Mouse (Mus musculus): ENCODE results near the gene Olfr418. TPM values are rescaled to one million over a fixed set of nuclear protein-coding genes. Genes with fewer than 3 reads are reported as not detected.
"Not testable (repeated sequence)": the region's sequence is repeated elsewhere in the genome, so short reads cannot be mapped to it uniquely, and the experiment has no call there.

The Olfr418 gene
- total RNA-seq (2012; rRNA removed): not detected in 2 replicates

- Histone ChIP-seq H3K4me1 (ENCODE audit: control insufficient read depth in 2 of 2, insufficient read depth in 2 of 2, low read length in 2 of 2, poor library complexity in 1 of 2) (no peaks in the 10 kb centered on the region), H3K4me3 (ENCODE audit: insufficient read depth in 1 of 2, low read depth in 1 of 2, low read length in 2 of 2, poor library complexity in 1 of 2, severe bottlenecking in 1 of 2) (no peak within 1 kb of the TSS), H3K9me3 (ENCODE audit: control insufficient read depth, insufficient read depth, low read depth, low read length) (no peaks in the 10 kb centered on the region), H3K9ac (ENCODE audit: insufficient read depth, low read depth, low read length, poor library complexity, severe bottlenecking) (no peak within 1 kb of the TSS), H3K27ac (ENCODE audit: insufficient read depth, low read depth, low read length, poor library complexity, severe bottlenecking) (no peak within 1 kb of the TSS), H3K36me3 (ENCODE audit: control insufficient read depth, insufficient read depth, low read length, poor library complexity, severe bottlenecking) (no peaks in the 10 kb centered on the region)
- DNase-seq (ENCODE audit: low read depth, low spot score): no peak
- no peak for TF ChIP-seq ZNF384 (IDR thresholded peaks at IDR 0.05; ENCODE audit: low read depth, low read length)
- TF ChIP-seq ZC3H11A (IDR thresholded peaks at IDR 0.05; ENCODE audit: borderline replicate concordance, low read depth, low read length): no peak
- TF ChIP-seq MAFK (IDR thresholded peaks at IDR 0.05; ENCODE audit: insufficient read depth, low read depth, low read length): no peak
- TF ChIP-seq HCFC1 (IDR thresholded peaks at IDR 0.05; ENCODE audit: borderline replicate concordance, insufficient read depth, low read length): no peak
- TF ChIP-seq CHD2 (IDR thresholded peaks at IDR 0.05; ENCODE audit: low read depth, low read length): no peak
- in situ Hi-C loops (cut with MboI; ENCODE audit: low sequenced_read_pairs in 2 of 2, unreplicated experiment in 2 of 2): no loop called here
These were observed at the start of gene Olfr418 for GRCm38 (mm10) chr1:173265701-173266100. Gene Olfr418, plus strand, starts transcription at chr1:173266001.

DNA sequence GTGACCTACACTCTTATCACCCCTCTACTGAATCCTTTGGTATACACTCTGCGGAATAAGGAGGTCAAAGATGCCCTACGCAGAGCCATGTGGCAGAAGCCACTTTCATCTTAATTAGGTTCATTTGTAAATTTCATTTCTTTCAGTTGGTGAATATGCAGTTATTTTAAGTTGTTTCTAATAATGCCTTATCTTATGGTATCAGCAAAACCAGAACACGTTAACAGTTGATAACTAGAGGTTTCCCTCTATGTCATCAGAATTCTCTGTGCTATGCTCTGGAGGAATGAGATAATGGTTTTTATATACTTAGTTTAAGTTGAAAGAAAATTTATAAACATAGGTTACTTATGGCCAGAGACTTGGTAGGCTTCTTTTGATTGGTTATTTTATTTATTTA is 49.3 kb upstream of the Olfr418 start:
- no peak overlapping the region for H3K9ac ChIP-seq (ENCODE audit: insufficient read depth, low read depth, low read length, poor library complexity, severe bottlenecking)
- no peak overlapping the region for H3K27ac ChIP-seq (ENCODE audit: insufficient read depth, low read depth, low read length, poor library complexity, severe bottlenecking)
- in situ Hi-C loops (cut with MboI; ENCODE audit: low sequenced_read_pairs in 2 of 2, unreplicated experiment in 2 of 2): no loop called here
- TF ChIP-seq MAFK (IDR thresholded peaks at IDR 0.05; ENCODE audit: insufficient read depth, low read depth, low read length) (no peak), HCFC1 (IDR thresholded peaks at IDR 0.05; ENCODE audit: borderline replicate concordance, insufficient read depth, low read length) (no peak), ZC3H11A (IDR thresholded peaks at IDR 0.05; ENCODE audit: borderline replicate concordance, low read depth, low read length) (no peak), CHD2 (IDR thresholded peaks at IDR 0.05; ENCODE audit: low read depth, low read length) (no peak)
- no peak for DNase-seq (ENCODE audit: low read depth, low spot score)
- H3K4me1 ChIP-seq (ENCODE audit: control insufficient read depth in 2 of 2, insufficient read depth in 2 of 2, low read length in 2 of 2, poor library complexity in 1 of 2): no peaks in the 10 kb centered on the region
- no peaks in the 10 kb centered on the region for H3K36me3 ChIP-seq (ENCODE audit: control insufficient read depth, insufficient read depth, low read length, poor library complexity, severe bottlenecking)
- no peak overlapping the region for H3K4me3 ChIP-seq (ENCODE audit: insufficient read depth in 1 of 2, low read depth in 1 of 2, low read length in 2 of 2, poor library complexity in 1 of 2, severe bottlenecking in 1 of 2)
- no peaks in the 10 kb centered on the region for H3K9me3 ChIP-seq (ENCODE audit: control insufficient read depth, insufficient read depth, low read depth, low read length)

- H3K36me3 ChIP-seq (ENCODE audit: control insufficient read depth, insufficient read depth, low read length, poor library complexity, severe bottlenecking): no peaks in the 10 kb centered on the region
- no peak within 1 kb of the TSS for H3K9ac ChIP-seq (ENCODE audit: insufficient read depth, low read depth, low read length, poor library complexity, severe bottlenecking)
- H3K9me3 ChIP-seq (ENCODE audit: control insufficient read depth, insufficient read depth, low read depth, low read length): no peaks in the 10 kb centered on the region
- no peak for DNase-seq (ENCODE audit: low read depth, low spot score)
- in situ Hi-C loops (cut with MboI; ENCODE audit: low sequenced_read_pairs in 2 of 2, unreplicated experiment in 2 of 2): no loop called here
- no peak within 1 kb of the TSS for H3K27ac ChIP-seq (ENCODE audit: insufficient read depth, low read depth, low read length, poor library complexity, severe bottlenecking)
- no peak within 1 kb of the TSS for H3K4me3 ChIP-seq (ENCODE audit: insufficient read depth in 1 of 2, low read depth in 1 of 2, low read length in 2 of 2, poor library complexity in 1 of 2, severe bottlenecking in 1 of 2)
- no peaks in the 10 kb centered on the region for H3K4me1 ChIP-seq (ENCODE audit: control insufficient read depth in 2 of 2, insufficient read depth in 2 of 2, low read length in 2 of 2, poor library complexity in 1 of 2)
- TF ChIP-seq ZC3H11A (IDR thresholded peaks at IDR 0.05; ENCODE audit: borderline replicate concordance, low read depth, low read length): no peak
These were observed 38.7 kb upstream of the Olfr418 start, which contains the start of gene Fcer1a for GRCm38 (mm10) chr1:173227081-173227480. Gene Fcer1a, minus strand, starts transcription at chr1:173227214.

GRCm38 (mm10) chr1:173237004-173237403 is 28.8 kb upstream of the Olfr418 start:
- in situ Hi-C loops (cut with MboI; ENCODE audit: low sequenced_read_pairs in 2 of 2, unreplicated experiment in 2 of 2): loop anchor here in 1 of 2 experiments (10.0 kb wide), 1 partner anchor 1118 kb away; no protein-coding TSS in a partner anchor
- not testable (repeated sequence) for H3K27ac ChIP-seq (ENCODE audit: insufficient read depth, low read depth, low read length, poor library complexity, severe bottlenecking); DNase-seq (ENCODE audit: low read depth, low spot score); H3K9ac ChIP-seq (ENCODE audit: insufficient read depth, low read depth, low read length, poor library complexity, severe bottlenecking); H3K4me3 ChIP-seq (ENCODE audit: insufficient read depth in 1 of 2, low read depth in 1 of 2, low read length in 2 of 2, poor library complexity in 1 of 2, severe bottlenecking in 1 of 2); H3K9me3 ChIP-seq (ENCODE audit: control insufficient read depth, insufficient read depth, low read depth, low read length); H3K4me1 ChIP-seq (ENCODE audit: control insufficient read depth in 2 of 2, insufficient read depth in 2 of 2, low read length in 2 of 2, poor library complexity in 1 of 2); H3K36me3 ChIP-seq (ENCODE audit: control insufficient read depth, insufficient read depth, low read length, poor library complexity, severe bottlenecking)

- no peak for DNase-seq (ENCODE audit: low read depth, low spot score)
- no peak overlapping the region for H3K9ac ChIP-seq (ENCODE audit: insufficient read depth, low read depth, low read length, poor library complexity, severe bottlenecking)
- no peak for TF ChIP-seq ZNF384 (IDR thresholded peaks at IDR 0.05; ENCODE audit: low read depth, low read length)
- TF ChIP-seq MAFK (IDR thresholded peaks at IDR 0.05; ENCODE audit: insufficient read depth, low read depth, low read length): no peak
- TF ChIP-seq CHD2 (IDR thresholded peaks at IDR 0.05; ENCODE audit: low read depth, low read length): no peak
- TF ChIP-seq HCFC1 (IDR thresholded peaks at IDR 0.05; ENCODE audit: borderline replicate concordance, insufficient read depth, low read length): no peak
- TF ChIP-seq ZC3H11A (IDR thresholded peaks at IDR 0.05; ENCODE audit: borderline replicate concordance, low read depth, low read length): no peak
These were observed 15.9 kb upstream of the Olfr418 start for GRCm38 (mm10) chr1:173249888-173250287.

More at GRCm38 (mm10) chr1:173249888-173250287, 15.9 kb upstream of the Olfr418 start:
- no peak overlapping the region for H3K27ac ChIP-seq (ENCODE audit: insufficient read depth, low read depth, low read length, poor library complexity, severe bottlenecking)
- no peaks in the 10 kb centered on the region for H3K4me1 ChIP-seq (ENCODE audit: control insufficient read depth in 2 of 2, insufficient read depth in 2 of 2, low read length in 2 of 2, poor library complexity in 1 of 2)
- H3K4me3 ChIP-seq (ENCODE audit: insufficient read depth in 1 of 2, low read depth in 1 of 2, low read length in 2 of 2, poor library complexity in 1 of 2, severe bottlenecking in 1 of 2): no peak overlapping the region
- in situ Hi-C loops (cut with MboI; ENCODE audit: low sequenced_read_pairs in 2 of 2, unreplicated experiment in 2 of 2): no loop called here
- H3K36me3 ChIP-seq (ENCODE audit: control insufficient read depth, insufficient read depth, low read length, poor library complexity, severe bottlenecking): no peaks in the 10 kb centered on the region
- H3K9me3 ChIP-seq (ENCODE audit: control insufficient read depth, insufficient read depth, low read depth, low read length): no peaks in the 10 kb centered on the region

All from ES-E14 (cell line).